Mouse (Mus musculus) leukemia stem cell, adult 10-12 weeks (primary cell): Measurements from ENCODE around the gene Mup22. TPM values are rescaled to one million over a fixed set of nuclear protein-coding genes. Genes with fewer than 3 reads are reported as not detected.

Experiments used
- polyA plus RNA-seq: library from polyadenylated mRNA; stranded (reverse); fragments of >175 nt; gene quantifications from 2 replicates; pipeline ENCODE4 v1.2.3, GENCODE M21; 2012; ENCODE audit warnings: low replicate concordance

The Mup22 gene
- not detected in 2 replicates for polyA plus RNA-seq

GRCm38 (mm10) chr4:60821363-60821762 lies at the start of gene Mup22:
Gene Mup22, minus strand, starts transcription at chr4:60821463.

Other genes with a start within 250 kb of the Mup22 start
- not detected in 2 replicates for gene Mup10, start 239.3 kb downstream of the Mup22 start, polyA plus RNA-seq
- not detected in 2 replicates for gene Mup11, start 159.1 kb downstream of the Mup22 start, polyA plus RNA-seq
- not detected in 2 replicates for gene Mup12, start 80.1 kb downstream of the Mup22 start, polyA plus RNA-seq